In the genomic region with DNA sequence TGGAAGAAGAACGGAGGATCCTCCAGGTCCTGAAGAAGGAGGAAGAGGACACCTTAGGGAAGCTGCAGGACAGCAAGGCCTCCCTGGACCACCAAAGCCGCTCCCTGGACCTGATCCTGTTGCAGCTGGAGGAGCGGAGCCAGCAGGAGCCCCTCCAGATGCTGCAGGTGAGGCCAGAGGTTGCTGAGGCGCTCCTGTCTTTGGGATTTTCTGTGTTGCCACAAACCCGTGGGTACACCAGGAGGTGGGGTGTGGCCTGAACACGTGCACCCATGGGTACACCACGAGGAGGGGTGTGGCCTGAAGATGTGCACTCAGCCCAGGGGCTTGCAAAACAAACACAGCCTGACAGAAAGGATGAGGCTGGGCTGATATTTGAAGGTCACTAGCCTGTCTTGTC, we compare ENCODE assay signal across 23 mouse cellular contexts. TPM values are rescaled to one million over a fixed set of nuclear protein-coding genes. Genes with fewer than 3 reads are reported as not detected.
DNase-seq lines count a peak whose midpoint lies in the region; ATAC-seq and TF ChIP-seq lines count a peak whose summit lies in the region.
"Had no signal": no experiment of that assay in that cellular context is flagged by ENCODE, and none has a peak within 500 bp of the region (broad histone marks: within the 10 kb centered on the region; RNA-seq: fewer than 3 reads in every experiment).

No protein-coding gene starts in this region.

- H3K4me1 ChIP-seq in forebrain, embryonic 11.5 days (replicated peaks; ENCODE audit: control insufficient read depth, insufficient read depth, low read length), result no peaks in the 10 kb centered on the region; the same call in 1 of the 2 replicates
- H3K4me1 ChIP-seq in forebrain, embryonic 10.5 days, result peaks cover 11% of the 10 kb centered on the region
- peaks cover 50% of the 10 kb centered on the region for H3K4me1 ChIP-seq in kidney, embryonic 15.5 days
- peaks cover 8% of the 10 kb centered on the region; the same call in 1 of the 2 replicates for H3K4me1 ChIP-seq in lung, postnatal 0 days (ENCODE audit: insufficient read depth, low read depth, low read length)
- H3K4me1 ChIP-seq: forebrain, embryonic 15.5 days; limb, embryonic 12.5 days had no signal

- ATAC-seq in forebrain, embryonic 11.5 days (replicated peaks; ENCODE audit: low FRiP score), result no peak
- 0 out of 2 replicates have a peak, but pooled peaks have one; percentile 13 for ATAC-seq in kidney, embryonic 15.5 days (replicated peaks; ENCODE audit: low FRiP score)
- no peak for ATAC-seq in lung, postnatal 0 days
- ATAC-seq: forebrain, embryonic 15.5 days; intestine, postnatal 0 days had no signal

- WGBS in forebrain, embryonic 11.5 days, result 84% methylated on average over 7 of the region's 7 CpGs
- WGBS in forebrain, embryonic 10.5 days, result 84% methylated on average over 7 of the region's 7 CpGs
- 82% methylated on average over 7 of the region's 7 CpGs for WGBS in kidney, embryonic 15.5 days
- WGBS in lung, postnatal 0 days, result 70% methylated on average over 7 of the region's 7 CpGs

- no peak for TF ChIP-seq CTCF in lung, postnatal 0 days (IDR thresholded peaks at IDR 0.05)

- no peak overlapping the region for H3K27ac ChIP-seq in forebrain, embryonic 11.5 days (ENCODE audit: low read depth, low read length)
- no peak overlapping the region for H3K27ac ChIP-seq in forebrain, embryonic 10.5 days
- H3K27ac ChIP-seq in kidney, embryonic 15.5 days, result peak overlapping the region; percentile 85
- H3K27ac ChIP-seq in lung, postnatal 0 days (ENCODE audit: low read length), result peak overlapping the region; percentile 72; the same call in 1 of the 2 replicates
- H3K27ac ChIP-seq: forebrain, embryonic 15.5 days; hindbrain, embryonic 12.5 days; layer of hippocampus, adult 2 months; left cerebral cortex, adult 2 months; limb, embryonic 12.5 days had no signal

- no peaks in the 10 kb centered on the region for H3K9me3 ChIP-seq in forebrain, embryonic 11.5 days (ENCODE audit: control insufficient read depth, low read length)
- H3K9me3 ChIP-seq in forebrain, embryonic 10.5 days, result no peaks in the 10 kb centered on the region
- no peaks in the 10 kb centered on the region for H3K9me3 ChIP-seq in kidney, embryonic 15.5 days (replicated peaks)
- no peaks in the 10 kb centered on the region for H3K9me3 ChIP-seq in lung, postnatal 0 days (ENCODE audit: low read length)
- H3K9me3 ChIP-seq: forebrain, embryonic 15.5 days; hindbrain, embryonic 12.5 days; limb, embryonic 12.5 days had no signal

- peak; percentile 47 for DNase-seq in forebrain, embryonic 11.5 days (ENCODE audit: low spot score)
- DNase-seq in forebrain, embryonic 10.5 days (ENCODE audit: extremely low spot score, low spot score), result no peak
- no peak for DNase-seq in kidney, postnatal 4 days
- DNase-seq in lung, postnatal 0 days (ENCODE audit: low spot score), result no peak
- DNase-seq in lung, postnatal 4 days, result no peak
- DNase-seq in gastrocnemius, postnatal 14 days, result no peak
- DNase-seq: adrenal gland, postnatal 36 days; cerebellum, adult 2 months; cerebellum, postnatal 25 days; gastrocnemius, postnatal 36 days; heart, postnatal 14 days; kidney, postnatal 14 days; lung, adult 2 months; lung, postnatal 14 days had no signal

- H3K36me3 ChIP-seq in forebrain, embryonic 11.5 days (ENCODE audit: control insufficient read depth, insufficient read depth, low read length), result no peaks in the 10 kb centered on the region
- H3K36me3 ChIP-seq in forebrain, embryonic 10.5 days (replicated peaks), result peaks cover 54% of the 10 kb centered on the region
- peaks cover 16% of the 10 kb centered on the region for H3K36me3 ChIP-seq in kidney, embryonic 15.5 days
- H3K36me3 ChIP-seq in lung, postnatal 0 days (ENCODE audit: insufficient read depth, low read length), result no peaks in the 10 kb centered on the region

- no peak overlapping the region for H3K4me3 ChIP-seq in forebrain, embryonic 11.5 days (ENCODE audit: low read depth, low read length)
- H3K4me3 ChIP-seq in forebrain, embryonic 10.5 days, result no peak overlapping the region
- no peak overlapping the region for H3K4me3 ChIP-seq in kidney, embryonic 15.5 days (replicated peaks)
- no peak overlapping the region for H3K4me3 ChIP-seq in lung, postnatal 0 days (ENCODE audit: low read depth, low read length)
- H3K4me3 ChIP-seq: forebrain, embryonic 15.5 days; hindbrain, embryonic 12.5 days; layer of hippocampus, adult 2 months; left cerebral cortex, adult 2 months; limb, embryonic 12.5 days had no signal

- H3K4me2 ChIP-seq in forebrain, embryonic 11.5 days (ENCODE audit: low read depth, low read length, severe bottlenecking), result no peak overlapping the region
- no peak overlapping the region for H3K4me2 ChIP-seq in kidney, embryonic 15.5 days
- H3K4me2 ChIP-seq in lung, postnatal 0 days (replicated peaks; ENCODE audit: low read depth, low read length), result no peak overlapping the region
- H3K4me2 ChIP-seq: forebrain, embryonic 15.5 days; hindbrain, embryonic 12.5 days; limb, embryonic 12.5 days; liver, embryonic 11.5 days; midbrain, embryonic 11.5 days had no signal

- intact Hi-C loops in gastrocnemius, postnatal 14 days (cut with DNase I; ENCODE audit: low total_unique reads), result no loop called here

- no peaks in the 10 kb centered on the region for H3K27me3 ChIP-seq in forebrain, embryonic 11.5 days (ENCODE audit: control insufficient read depth, insufficient read depth, low read length)
- no peaks in the 10 kb centered on the region for H3K27me3 ChIP-seq in forebrain, embryonic 10.5 days (ENCODE audit: poor library complexity, severe bottlenecking)
- 0 out of 2 replicates have a peak, but pooled peaks cover 4% of the 10 kb centered on the region for H3K27me3 ChIP-seq in kidney, embryonic 15.5 days
- no peaks in the 10 kb centered on the region for H3K27me3 ChIP-seq in lung, postnatal 0 days (replicated peaks; ENCODE audit: insufficient read depth, low read length)
- H3K27me3 ChIP-seq: forebrain, embryonic 15.5 days; hindbrain, embryonic 12.5 days had no signal

- no peak overlapping the region for H3K9ac ChIP-seq in forebrain, embryonic 11.5 days (ENCODE audit: low read length)
- no peak overlapping the region for H3K9ac ChIP-seq in kidney, embryonic 15.5 days
- H3K9ac ChIP-seq in lung, postnatal 0 days (replicated peaks; ENCODE audit: low read depth), result no peak overlapping the region
- H3K9ac ChIP-seq: forebrain, embryonic 15.5 days; hindbrain, embryonic 12.5 days; limb, embryonic 12.5 days had no signal

- TF ChIP-seq EP300 in lung, postnatal 0 days (IDR thresholded peaks at IDR 0.05), result no peak

RNA-seq across cellular contexts. Expression of a gene that starts 9.3 kb away (rescaled TPM):
- polyA plus RNA-seq in forebrain, embryonic 11.5 days (2014; fragmentation: Nextera tagmentation; extraction: Ambion mirVana), result 17.3 and 20.5 TPM in 2 replicates
- polyA plus RNA-seq in forebrain, embryonic 10.5 days (2016; fragmentation: Nextera tagmentation; extraction: Ambion mirVana), result 18.5 and 19.6 TPM in 2 replicates
- polyA plus RNA-seq in kidney, embryonic 15.5 days (2015; fragmentation: Nextera tagmentation; extraction: Ambion mirVana), result 20.0 and 20.6 TPM in 2 replicates
- 19.1 and 20.2 TPM in 2 replicates for polyA plus RNA-seq in lung, postnatal 0 days (2015; fragmentation: Nextera tagmentation; extraction: Ambion mirVana)
- 1 to 10 TPM; 9.3 to 9.6 TPM for total RNA-seq in gastrocnemius, postnatal 14 days (2021)

RNA-seq across cellular contexts. Expression of a gene that starts 14.1 kb away (rescaled TPM):
- polyA plus RNA-seq in forebrain, embryonic 11.5 days (2014; fragmentation: Nextera tagmentation; extraction: Ambion mirVana), result 52.9 and 54.1 TPM in 2 replicates
- polyA plus RNA-seq in forebrain, embryonic 10.5 days (2016; fragmentation: Nextera tagmentation; extraction: Ambion mirVana), result 15.1 and 19.4 TPM in 2 replicates
- polyA plus RNA-seq in kidney, embryonic 15.5 days (2015; fragmentation: Nextera tagmentation; extraction: Ambion mirVana), result 36.4 and 40.3 TPM in 2 replicates
- 21.6 and 28.6 TPM in 2 replicates for polyA plus RNA-seq in lung, postnatal 0 days (2015; fragmentation: Nextera tagmentation; extraction: Ambion mirVana)
- 10 to 100 TPM; 15.1 to 16.8 TPM for total RNA-seq in gastrocnemius, postnatal 14 days (2021)

RNA-seq across cellular contexts. Expression of a gene that starts 14.1 kb away (rescaled TPM):
- 0.21 and 0.75 TPM in 2 replicates for polyA plus RNA-seq in forebrain, embryonic 11.5 days (2014; fragmentation: Nextera tagmentation; extraction: Ambion mirVana)
- 0.19 and 0.31 TPM in 2 replicates for polyA plus RNA-seq in forebrain, embryonic 10.5 days (2016; fragmentation: Nextera tagmentation; extraction: Ambion mirVana)
- 0.58 and 0.71 TPM in 2 replicates for polyA plus RNA-seq in kidney, embryonic 15.5 days (2015; fragmentation: Nextera tagmentation; extraction: Ambion mirVana)
- 0.62 and 0.83 TPM in 2 replicates for polyA plus RNA-seq in lung, postnatal 0 days (2015; fragmentation: Nextera tagmentation; extraction: Ambion mirVana)
- under 1 TPM in 1 of 2 experiments, not detected in 1; 0.29 TPM for total RNA-seq in gastrocnemius, postnatal 14 days (2021)

RNA-seq across cellular contexts. Expression of a gene that starts 19.8 kb away (rescaled TPM):
- polyA plus RNA-seq in forebrain, embryonic 11.5 days (2014; fragmentation: Nextera tagmentation; extraction: Ambion mirVana), result 84.9 and 93.6 TPM in 2 replicates
- polyA plus RNA-seq in forebrain, embryonic 10.5 days (2016; fragmentation: Nextera tagmentation; extraction: Ambion mirVana), result 22.7 and 36.5 TPM in 2 replicates
- polyA plus RNA-seq in kidney, embryonic 15.5 days (2015; fragmentation: Nextera tagmentation; extraction: Ambion mirVana), result 81.6 and 82.0 TPM in 2 replicates
- 2.6 TPM in 2 replicates for polyA plus RNA-seq in lung, postnatal 0 days (2015; fragmentation: Nextera tagmentation; extraction: Ambion mirVana)
- 1 to 10 TPM; 2.1 to 3.7 TPM for total RNA-seq in gastrocnemius, postnatal 14 days (2021)

RNA-seq across cellular contexts. Expression of a gene that starts 29.8 kb away (rescaled TPM):
- polyA plus RNA-seq in forebrain, embryonic 11.5 days (2014; fragmentation: Nextera tagmentation; extraction: Ambion mirVana), result 386 and 426 TPM in 2 replicates
- 265 and 273 TPM in 2 replicates for polyA plus RNA-seq in forebrain, embryonic 10.5 days (2016; fragmentation: Nextera tagmentation; extraction: Ambion mirVana)
- 243 and 247 TPM in 2 replicates for polyA plus RNA-seq in kidney, embryonic 15.5 days (2015; fragmentation: Nextera tagmentation; extraction: Ambion mirVana)
- polyA plus RNA-seq in lung, postnatal 0 days (2015; fragmentation: Nextera tagmentation; extraction: Ambion mirVana), result 168 and 169 TPM in 2 replicates
- total RNA-seq in gastrocnemius, postnatal 14 days (2021), result 100 to 1,000 TPM; 126 to 139 TPM

Comparison
In these comparisons a context has a peak if more than half of its experiments do, and no peak if none do; other contexts are left out.
1. H3K27ac ChIP-seq: peak in kidney, embryonic 15.5 days (single experiment) and lung, postnatal 0 days (single experiment); none in forebrain, embryonic 11.5 days (single experiment) and forebrain, embryonic 10.5 days (single experiment).